Mouse (Mus musculus): ENCODE measurements around the gene Smarcd1. TPM values are rescaled to one million over a fixed set of nuclear protein-coding genes. Genes with fewer than 3 reads are reported as not detected.
A peak's percentile ranks its signal among the peaks of the same experiment; 100 is the strongest.

Smarcd1 gene
- polyA plus RNA-seq, 1 experiment from 2014 or later = 10.9 TPM

DNA sequence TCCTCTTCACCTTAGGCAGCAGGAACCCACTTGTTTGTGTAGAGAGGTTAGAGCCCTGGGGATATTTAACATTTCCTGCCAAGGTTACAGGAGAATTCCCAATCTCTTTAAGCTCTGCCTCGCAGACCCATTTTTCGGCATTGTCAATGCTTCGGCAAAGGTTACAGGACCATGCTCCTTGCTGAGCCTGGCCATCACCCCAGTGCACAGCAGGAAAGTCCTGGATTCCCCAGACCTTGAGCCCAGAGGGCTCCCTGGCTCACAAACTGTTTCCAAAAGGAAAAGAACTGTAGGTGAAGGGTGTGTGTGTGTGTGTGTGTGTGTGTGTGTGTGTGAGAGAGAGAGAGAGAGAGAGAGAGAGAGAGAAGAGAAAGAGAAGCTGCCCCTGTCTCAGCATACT, 27.1 kb upstream of the Smarcd1 start:
- H3K4me1 ChIP-seq (replicated peaks; ENCODE audit: control insufficient read depth, insufficient read depth) = no peaks in the 10 kb centered on the region
- H3K36me3 ChIP-seq (ENCODE audit: control insufficient read depth, insufficient read depth, low read length) = no peaks in the 10 kb centered on the region
- TF ChIP-seq CTCF (IDR thresholded peaks at IDR 0.05; ENCODE audit: low read depth) (no peak), EP300 (optimal IDR thresholded peaks at IDR 0.05) (no peak)
- ATAC-seq (ENCODE audit: low FRiP score, low TSS enrichment) = no peak
- H3K9me3 ChIP-seq (ENCODE audit: control insufficient read depth, low read length) = no peaks in the 10 kb centered on the region
- no peak for DNase-seq (ENCODE audit: low spot score)
- H3K9ac ChIP-seq (ENCODE audit: low read length) = no peak overlapping the region
- WGBS = 80% methylated on average over 3 of the region's 3 CpGs
- peaks cover 5% of the 10 kb centered on the region; the same call in 1 of the 2 replicates for H3K27me3 ChIP-seq (ENCODE audit: control insufficient read depth, insufficient read depth, low read length)
- no peak overlapping the region for H3K27ac ChIP-seq (replicated peaks)
- H3K4me2 ChIP-seq (replicated peaks; ENCODE audit: low read depth) = no peak overlapping the region
- H3K4me3 ChIP-seq (ENCODE audit: low read depth, low read length) = no peak overlapping the region

DNA sequence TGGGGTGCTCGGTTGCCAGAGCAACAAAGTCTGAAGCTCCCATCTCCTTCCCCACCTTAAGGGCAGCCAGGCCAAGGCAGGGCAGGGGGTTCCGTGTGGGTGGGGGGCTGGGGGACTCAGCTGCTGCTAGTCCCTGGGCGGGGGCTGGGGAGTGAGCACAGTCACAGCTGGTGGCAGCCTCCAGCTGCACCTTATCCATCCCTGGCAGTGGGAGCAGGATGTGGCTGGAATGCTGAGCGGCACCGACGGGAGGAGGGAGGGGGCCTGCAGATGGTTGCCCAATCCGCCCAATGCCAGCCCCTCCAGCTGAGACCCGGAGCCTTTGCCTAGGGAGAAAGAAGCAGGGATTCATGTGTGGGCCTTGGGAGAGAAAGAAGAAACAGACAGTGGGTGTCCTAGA, 24.8 kb upstream of the Smarcd1 start:
- no peak overlapping the region for H3K4me2 ChIP-seq (replicated peaks; ENCODE audit: low read depth)
- TF ChIP-seq EP300 (optimal IDR thresholded peaks at IDR 0.05) = no peak
- no peak for TF ChIP-seq CTCF (IDR thresholded peaks at IDR 0.05; ENCODE audit: low read depth)
- H3K27ac ChIP-seq (replicated peaks) = no peak overlapping the region
- no peaks in the 10 kb centered on the region for H3K9me3 ChIP-seq (ENCODE audit: control insufficient read depth, low read length)
- DNase-seq (ENCODE audit: low spot score) (no peak), ATAC-seq (ENCODE audit: low FRiP score, low TSS enrichment) (0 out of 2 replicates have a peak, but pooled peaks have one; percentile 21)
- H3K4me1 ChIP-seq (replicated peaks; ENCODE audit: control insufficient read depth, insufficient read depth) = no peaks in the 10 kb centered on the region
- no peak overlapping the region for H3K9ac ChIP-seq (ENCODE audit: low read length)
- 64% methylated on average over 8 of the region's 8 CpGs for WGBS
- H3K27me3 ChIP-seq (ENCODE audit: control insufficient read depth, insufficient read depth, low read length) = no peaks in the 10 kb centered on the region
- no peak overlapping the region for H3K4me3 ChIP-seq (ENCODE audit: low read depth, low read length)
- no peaks in the 10 kb centered on the region for H3K36me3 ChIP-seq (ENCODE audit: control insufficient read depth, insufficient read depth, low read length)

DNA sequence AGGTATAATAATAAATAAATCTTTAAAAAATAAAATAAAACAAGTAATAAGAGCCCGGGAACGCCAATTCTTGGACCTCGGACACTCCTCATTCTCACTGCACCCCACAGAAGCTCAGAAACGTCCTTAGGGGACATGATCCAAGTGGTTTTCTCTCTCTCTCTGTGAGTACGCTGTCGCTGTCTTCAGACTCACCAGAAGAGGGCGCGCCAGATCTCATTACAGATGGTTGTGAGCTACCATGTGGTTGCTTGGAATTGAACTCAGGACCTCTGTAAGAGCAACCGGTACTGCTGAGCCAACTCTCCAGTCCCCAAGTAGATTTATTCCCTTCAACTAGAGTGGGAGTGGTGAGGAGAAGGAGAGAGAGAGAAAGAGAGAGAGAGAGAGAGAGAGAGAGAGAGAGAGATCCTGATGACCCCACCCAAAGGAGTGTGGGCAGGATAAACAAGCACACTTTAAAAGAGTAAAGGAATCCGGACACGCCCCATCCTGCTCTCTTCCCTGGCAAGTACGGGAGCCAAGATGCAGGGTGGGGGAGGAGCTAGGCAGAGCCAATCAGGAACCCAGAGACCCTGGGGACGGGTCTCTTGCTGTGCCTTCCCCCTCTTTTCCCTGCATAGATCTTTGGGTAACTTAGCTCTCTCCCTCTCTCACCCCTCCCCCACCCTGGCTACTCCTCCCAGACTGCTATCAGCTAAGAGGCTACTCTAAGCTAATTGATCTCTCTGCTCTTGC, 23.7 kb upstream of the Smarcd1 start:
- peak; percentile 45 for DNase-seq (ENCODE audit: low spot score)
- Histone ChIP-seq H3K4me2 (replicated peaks; ENCODE audit: low read depth) (no peak overlapping the region), H3K9me3 (ENCODE audit: control insufficient read depth, low read length) (no peaks in the 10 kb centered on the region), H3K4me3 (ENCODE audit: low read depth, low read length) (no peak overlapping the region), H3K36me3 (ENCODE audit: control insufficient read depth, insufficient read depth, low read length) (no peaks in the 10 kb centered on the region), H3K4me1 (replicated peaks; ENCODE audit: control insufficient read depth, insufficient read depth) (no peaks in the 10 kb centered on the region), H3K9ac (ENCODE audit: low read length) (no peak overlapping the region), H3K27ac (replicated peaks) (no peak overlapping the region), H3K27me3 (ENCODE audit: control insufficient read depth, insufficient read depth, low read length) (no peaks in the 10 kb centered on the region)
- 14% methylated on average over 12 of the region's 13 CpGs for WGBS
- no peak for TF ChIP-seq EP300 (optimal IDR thresholded peaks at IDR 0.05)
- peak; percentile 63 for TF ChIP-seq CTCF (IDR thresholded peaks at IDR 0.05; ENCODE audit: low read depth)
- peak; percentile 43; the same call in 1 of the 2 replicates for ATAC-seq (ENCODE audit: low FRiP score, low TSS enrichment)

DNA sequence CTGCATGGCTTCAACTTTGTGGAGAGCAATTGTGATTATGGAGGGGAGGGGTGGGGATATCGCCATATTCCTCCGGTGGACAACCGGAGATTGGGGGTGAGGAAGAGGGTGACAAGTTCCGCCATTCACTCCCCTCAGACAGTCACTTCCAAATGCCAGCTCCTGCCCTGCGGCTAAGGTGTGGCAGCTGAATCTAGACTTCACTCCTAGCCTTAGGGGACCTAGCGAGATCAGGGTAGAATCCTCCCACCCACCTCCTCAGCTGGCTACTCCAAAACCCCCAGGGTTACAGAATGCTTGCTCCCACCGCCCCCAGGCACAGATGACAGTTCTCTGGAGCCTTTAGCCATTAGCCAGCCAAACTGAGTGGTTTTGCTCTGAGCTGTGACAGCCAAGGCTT, 22.9 kb upstream of the Smarcd1 start:
- no peak overlapping the region for H3K27ac ChIP-seq (replicated peaks)
- WGBS = 59% methylated on average over 7 of the region's 7 CpGs
- H3K9ac ChIP-seq (ENCODE audit: low read length) = no peak overlapping the region
- H3K27me3 ChIP-seq (ENCODE audit: control insufficient read depth, insufficient read depth, low read length) = no peaks in the 10 kb centered on the region
- H3K4me3 ChIP-seq (ENCODE audit: low read depth, low read length) = no peak overlapping the region
- no peak overlapping the region for H3K4me2 ChIP-seq (replicated peaks; ENCODE audit: low read depth)
- no peaks in the 10 kb centered on the region for H3K9me3 ChIP-seq (ENCODE audit: control insufficient read depth, low read length)
- DNase-seq (ENCODE audit: low spot score) (no peak), ATAC-seq (ENCODE audit: low FRiP score, low TSS enrichment) (no peak)
- no peaks in the 10 kb centered on the region for H3K4me1 ChIP-seq (replicated peaks; ENCODE audit: control insufficient read depth, insufficient read depth)
- H3K36me3 ChIP-seq (ENCODE audit: control insufficient read depth, insufficient read depth, low read length) = no peaks in the 10 kb centered on the region
- TF ChIP-seq CTCF (IDR thresholded peaks at IDR 0.05; ENCODE audit: low read depth) = no peak
- TF ChIP-seq EP300 (optimal IDR thresholded peaks at IDR 0.05) = no peak

DNA sequence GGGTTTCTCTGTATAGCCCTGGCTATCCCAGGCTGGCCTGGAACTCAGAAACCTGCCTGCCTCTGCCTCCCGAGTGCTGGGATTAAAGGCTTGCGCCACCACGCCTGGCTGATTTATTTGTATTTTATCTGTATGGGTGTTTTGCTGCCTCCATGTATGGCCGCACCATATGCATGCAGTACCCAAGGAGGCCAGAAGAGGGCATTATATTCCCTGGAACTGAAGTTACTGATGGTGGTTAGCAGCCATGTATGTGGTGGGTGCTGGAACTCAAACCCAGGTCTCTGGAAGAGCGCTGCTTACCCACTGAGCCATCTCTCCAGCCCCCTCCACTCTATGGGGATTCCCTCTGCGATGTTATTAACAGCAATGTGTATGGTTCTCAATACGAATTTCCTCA, 19.0 kb upstream of the Smarcd1 start:
- Histone ChIP-seq H3K4me3 (ENCODE audit: low read depth, low read length) (no peak overlapping the region), H3K9me3 (ENCODE audit: control insufficient read depth, low read length) (no peaks in the 10 kb centered on the region), H3K27ac (replicated peaks) (no peak overlapping the region), H3K9ac (ENCODE audit: low read length) (no peak overlapping the region), H3K4me1 (replicated peaks; ENCODE audit: control insufficient read depth, insufficient read depth) (no peaks in the 10 kb centered on the region), H3K36me3 (ENCODE audit: control insufficient read depth, insufficient read depth, low read length) (no peaks in the 10 kb centered on the region), H3K4me2 (replicated peaks; ENCODE audit: low read depth) (no peak overlapping the region), H3K27me3 (ENCODE audit: control insufficient read depth, insufficient read depth, low read length) (no peaks in the 10 kb centered on the region)
- peak; percentile 53 for TF ChIP-seq CTCF (IDR thresholded peaks at IDR 0.05; ENCODE audit: low read depth)
- no peak for TF ChIP-seq EP300 (optimal IDR thresholded peaks at IDR 0.05)
- DNase-seq (ENCODE audit: low spot score) (no peak), ATAC-seq (ENCODE audit: low FRiP score, low TSS enrichment) (no peak)
- WGBS = 91% methylated on average over 7 of the region's 7 CpGs

DNA sequence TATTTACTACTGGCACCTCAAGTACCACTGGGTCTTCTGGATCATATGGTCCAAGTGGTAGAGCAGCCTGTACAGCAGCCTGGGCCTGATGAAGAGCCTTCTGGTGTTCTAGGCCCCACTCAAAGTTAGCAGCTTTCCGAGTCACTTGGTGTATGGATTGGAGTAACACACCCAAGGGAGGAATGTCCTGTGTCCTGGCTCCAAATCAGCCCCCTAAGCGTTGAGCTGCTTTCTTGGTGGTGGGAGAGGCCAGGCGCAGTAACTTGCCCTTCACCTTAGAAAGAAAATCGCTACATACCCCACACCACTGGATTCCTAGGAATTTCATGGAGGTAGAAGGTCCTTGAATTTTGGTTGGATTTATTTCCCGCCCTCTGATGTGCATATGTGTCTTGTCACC, 17.8 kb upstream of the Smarcd1 start:
- Histone ChIP-seq H3K9ac (ENCODE audit: low read length) (no peak overlapping the region), H3K27ac (replicated peaks) (no peak overlapping the region), H3K9me3 (ENCODE audit: control insufficient read depth, low read length) (no peaks in the 10 kb centered on the region), H3K4me2 (replicated peaks; ENCODE audit: low read depth) (no peak overlapping the region), H3K4me3 (ENCODE audit: low read depth, low read length) (no peak overlapping the region), H3K36me3 (ENCODE audit: control insufficient read depth, insufficient read depth, low read length) (no peaks in the 10 kb centered on the region), H3K27me3 (ENCODE audit: control insufficient read depth, insufficient read depth, low read length) (no peaks in the 10 kb centered on the region), H3K4me1 (replicated peaks; ENCODE audit: control insufficient read depth, insufficient read depth) (no peaks in the 10 kb centered on the region)
- ATAC-seq (ENCODE audit: low FRiP score, low TSS enrichment) = no peak
- TF ChIP-seq CTCF (IDR thresholded peaks at IDR 0.05; ENCODE audit: low read depth) (no peak), EP300 (optimal IDR thresholded peaks at IDR 0.05) (no peak)
- 86% methylated on average over 5 of the region's 5 CpGs for WGBS
- DNase-seq (ENCODE audit: low spot score) = no peak
